Comparison of ENCODE assay signal across 8 mouse cellular contexts in genomic region chr16:89817861-89818630, GRCm38 (mm10).
A peak's percentile ranks its signal among the peaks of the same experiment; 100 is the strongest.
DNase-seq lines count a peak whose midpoint lies in the region; ATAC-seq and TF ChIP-seq lines count a peak whose summit lies in the region.

No protein-coding gene starts in this region.

- H3K27ac ChIP-seq in kidney, embryonic 14.5 days (ENCODE audit: low read depth, low read length): no peak overlapping the region
- H3K27ac ChIP-seq in hindbrain, embryonic 10.5 days: peak overlapping the region; percentile 80
- H3K27ac ChIP-seq in liver, embryonic 14.5 days: no peak overlapping the region

- H3K27me3 ChIP-seq in kidney, embryonic 14.5 days (ENCODE audit: control insufficient read depth, insufficient read depth, low read length): no peaks in the 10 kb centered on the region
- peaks cover 76% of the 10 kb centered on the region for H3K27me3 ChIP-seq in hindbrain, embryonic 10.5 days (ENCODE audit: insufficient read depth, poor library complexity, severe bottlenecking)
- peaks cover 10% of the 10 kb centered on the region for H3K27me3 ChIP-seq in liver, embryonic 14.5 days (ENCODE audit: control insufficient read depth, insufficient read depth, low read length)

- no peaks in the 10 kb centered on the region; the same call in 1 of the 2 replicates for H3K4me1 ChIP-seq in kidney, embryonic 14.5 days (ENCODE audit: control insufficient read depth, insufficient read depth, low read length)
- peaks cover 39% of the 10 kb centered on the region for H3K4me1 ChIP-seq in hindbrain, embryonic 10.5 days (replicated peaks)
- peaks cover 0 to 10% of the 10 kb centered on the region in 2 experiments; a peak in 2 of 4 replicates for H3K4me1 ChIP-seq in liver, embryonic 14.5 days (replicated peaks; ENCODE audit: control insufficient read depth in 2 of 2, insufficient read depth in 2 of 2, low read length in 1 of 2)

- no peaks in the 10 kb centered on the region for H3K36me3 ChIP-seq in kidney, embryonic 14.5 days (ENCODE audit: control insufficient read depth, insufficient read depth, low read length)
- peaks cover 16% of the 10 kb centered on the region for H3K36me3 ChIP-seq in hindbrain, embryonic 10.5 days
- no peaks in the 10 kb centered on the region for H3K36me3 ChIP-seq in liver, embryonic 14.5 days (replicated peaks; ENCODE audit: control insufficient read depth, insufficient read depth, low read depth)

- TF ChIP-seq EP300 in liver, embryonic 14.5 days (IDR thresholded peaks at IDR 0.05; ENCODE audit: low read depth): no peak

- TF ChIP-seq CTCF in liver, embryonic 14.5 days (IDR thresholded peaks at IDR 0.05; ENCODE audit: low read depth): no peak

- H3K9me3 ChIP-seq in kidney, embryonic 14.5 days (ENCODE audit: control insufficient read depth, low read length): no peaks in the 10 kb centered on the region
- 0 out of 2 replicates have a peak, but pooled peaks cover 3% of the 10 kb centered on the region for H3K9me3 ChIP-seq in hindbrain, embryonic 10.5 days
- H3K9me3 ChIP-seq in liver, embryonic 14.5 days (ENCODE audit: control insufficient read depth, low read length): no peaks in the 10 kb centered on the region

- H3K4me2 ChIP-seq in kidney, embryonic 14.5 days (replicated peaks; ENCODE audit: low read depth, low read length): peak overlapping the region; percentile 78
- peak overlapping the region; percentile 54 for H3K4me2 ChIP-seq in liver, embryonic 14.5 days (ENCODE audit: low read depth)

- no peak for DNase-seq in kidney, adult 11 months
- DNase-seq in embryo, embryonic 10.5 days (ENCODE audit: low spot score): peak; percentile 63
- DNase-seq in hindbrain, embryonic 10.5 days (ENCODE audit: low spot score): peak; percentile 48
- no peak for DNase-seq in liver, embryonic 14.5 days (ENCODE audit: low read depth in 3 of 3, low spot score in 3 of 3)
- DNase-seq in spleen, adult 18-20 months: no peak
- DNase-seq in frontal cortex, postnatal 14 days (ENCODE audit: low spot score in 2 of 2): no peak

- H3K4me3 ChIP-seq in kidney, embryonic 14.5 days (ENCODE audit: low read length): peak overlapping the region; percentile 37
- H3K4me3 ChIP-seq in hindbrain, embryonic 10.5 days: peak overlapping the region; percentile 58
- peak overlapping the region; percentile 9 to 34; a peak in 2 of 4 replicates for H3K4me3 ChIP-seq in liver, embryonic 14.5 days (ENCODE audit: insufficient read depth in 1 of 2, low read depth in 2 of 2, low read length in 2 of 2)

- WGBS in kidney, embryonic 14.5 days: 2% methylated on average over 38 of the region's 38 CpGs
- 3% methylated on average over 38 of the region's 38 CpGs for WGBS in hindbrain, embryonic 10.5 days
- WGBS in liver, embryonic 14.5 days (ENCODE audit: insufficient replicate concordance): 5% methylated on average over 38 of the region's 38 CpGs

- peak overlapping the region; percentile 24 for H3K9ac ChIP-seq in kidney, embryonic 14.5 days (ENCODE audit: low read depth, low read length)
- no peak overlapping the region for H3K9ac ChIP-seq in liver, embryonic 14.5 days (replicated peaks)

- peak; percentile 77; the same call in 1 of the 2 replicates for ATAC-seq in kidney, embryonic 14.5 days (ENCODE audit: low FRiP score, low TSS enrichment)
- ATAC-seq in liver, embryonic 14.5 days (ENCODE audit: insufficient read depth): no peak
- no peak for ATAC-seq in inflammation-experienced regulatory T-cells, adult 6 months

Comparison
In these comparisons a context has a peak if more than half of its experiments do, and no peak if none do; other contexts are left out.
1. DNase-seq: peak in embryo, embryonic 10.5 days (single experiment) and hindbrain, embryonic 10.5 days (single experiment); none in kidney, adult 11 months (single experiment), liver, embryonic 14.5 days (0 of 3), spleen, adult 18-20 months (0 of 2) and frontal cortex, postnatal 14 days (0 of 2).
2. Peak in every context shown above with its lines, with median percentiles within 50 percentile points of each other: H3K4me3 ChIP-seq.